Mouse (Mus musculus): ENCODE results near the gene Sult2a5.

Sult2a5 gene

GRCm38 (mm10) chr7:13623667-13624066 is at the start of gene Sult2a5:
Gene Sult2a5 (plus strand): TSS chr7:13623967.
- DNase-seq, result no peak
